26 mouse cellular contexts compared by ENCODE assay signal in the genomic region with DNA sequence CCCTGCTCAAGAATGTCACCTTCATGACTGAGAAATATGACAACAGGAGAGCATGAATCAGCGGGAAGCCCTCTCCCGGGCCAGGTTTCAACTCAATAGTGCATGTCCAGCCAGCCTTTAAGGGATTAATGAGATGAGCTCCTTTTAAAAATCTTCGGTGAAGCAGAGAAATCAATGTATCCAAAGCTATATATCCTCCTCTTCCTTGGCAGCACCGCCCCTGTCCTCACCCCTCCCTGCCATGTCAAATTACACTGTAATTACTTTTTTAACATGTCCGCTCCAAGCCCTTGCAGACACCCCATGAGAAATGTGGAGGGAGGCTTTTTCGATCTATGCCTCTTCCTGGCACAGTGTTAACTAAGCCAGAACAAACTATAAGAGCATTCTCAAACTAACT.
DNase-seq lines count a peak whose midpoint lies in the region; ATAC-seq lines count a peak whose summit lies in the region.
"Had no signal": no experiment of that assay in that cellular context is flagged by ENCODE, and none has a peak within 500 bp of the region (broad histone marks: within the 10 kb centered on the region; RNA-seq: fewer than 3 reads in every experiment).

No protein-coding gene starts in this region.

- WGBS in forebrain, embryonic 14.5 days, result 18% methylated on average over 6 of the region's 6 CpGs
- 43% methylated on average over 6 of the region's 6 CpGs for WGBS in forebrain, embryonic 10.5 days
- WGBS in kidney, embryonic 16.5 days, result 48% methylated on average over 6 of the region's 6 CpGs
- WGBS in neural tube, embryonic 12.5 days, result 30% methylated on average over 6 of the region's 6 CpGs
- 83% methylated on average over 6 of the region's 6 CpGs for WGBS in intestine, embryonic 15.5 days

- H3K9me3 ChIP-seq in forebrain, embryonic 14.5 days (replicated peaks; ENCODE audit: control insufficient read depth, low read length), result no peaks in the 10 kb centered on the region
- H3K9me3 ChIP-seq in forebrain, embryonic 10.5 days, result no peaks in the 10 kb centered on the region
- H3K9me3 ChIP-seq in kidney, embryonic 16.5 days (ENCODE audit: low read length), result no peaks in the 10 kb centered on the region
- no peaks in the 10 kb centered on the region for H3K9me3 ChIP-seq in neural tube, embryonic 12.5 days
- no peaks in the 10 kb centered on the region for H3K9me3 ChIP-seq in intestine, embryonic 15.5 days
- H3K9me3 ChIP-seq: embryonic facial prominence, embryonic 10.5 days; embryonic facial prominence, embryonic 15.5 days; forebrain, embryonic 13.5 days; hindbrain, embryonic 10.5 days; liver, embryonic 12.5 days had no signal

- no peaks in the 10 kb centered on the region for H3K27me3 ChIP-seq in forebrain, embryonic 14.5 days (replicated peaks; ENCODE audit: control insufficient read depth, insufficient read depth, low read length)
- H3K27me3 ChIP-seq in forebrain, embryonic 10.5 days (ENCODE audit: poor library complexity, severe bottlenecking), result no peaks in the 10 kb centered on the region
- H3K27me3 ChIP-seq in kidney, embryonic 16.5 days (ENCODE audit: insufficient read depth, low read length), result no peaks in the 10 kb centered on the region
- no peaks in the 10 kb centered on the region for H3K27me3 ChIP-seq in neural tube, embryonic 12.5 days (replicated peaks)
- H3K27me3 ChIP-seq in intestine, embryonic 15.5 days (replicated peaks), result no peaks in the 10 kb centered on the region
- H3K27me3 ChIP-seq: embryonic facial prominence, embryonic 15.5 days; forebrain, embryonic 13.5 days had no signal

- H3K36me3 ChIP-seq in forebrain, embryonic 14.5 days (ENCODE audit: control insufficient read depth, insufficient read depth, low read length), result no peaks in the 10 kb centered on the region
- H3K36me3 ChIP-seq in forebrain, embryonic 10.5 days (replicated peaks), result no peaks in the 10 kb centered on the region
- peaks cover 7% of the 10 kb centered on the region; the same call in 1 of the 2 replicates for H3K36me3 ChIP-seq in kidney, embryonic 16.5 days (ENCODE audit: insufficient read depth, low read length)
- H3K36me3 ChIP-seq in neural tube, embryonic 12.5 days, result no peaks in the 10 kb centered on the region
- no peaks in the 10 kb centered on the region for H3K36me3 ChIP-seq in intestine, embryonic 15.5 days
- H3K36me3 ChIP-seq: embryonic facial prominence, embryonic 10.5 days; hindbrain, embryonic 10.5 days; liver, embryonic 12.5 days had no signal

- no peak overlapping the region for H3K4me2 ChIP-seq in forebrain, embryonic 14.5 days (ENCODE audit: low read length)
- no peak overlapping the region for H3K4me2 ChIP-seq in kidney, embryonic 16.5 days (replicated peaks; ENCODE audit: low read depth, low read length)
- no peak overlapping the region for H3K4me2 ChIP-seq in neural tube, embryonic 12.5 days (replicated peaks)
- H3K4me2 ChIP-seq in intestine, embryonic 15.5 days (replicated peaks), result no peak overlapping the region
- H3K4me2 ChIP-seq: embryonic facial prominence, embryonic 15.5 days; forebrain, embryonic 13.5 days; liver, embryonic 12.5 days had no signal

- H3K9ac ChIP-seq in forebrain, embryonic 14.5 days (ENCODE audit: low read length), result no peak overlapping the region
- H3K9ac ChIP-seq in kidney, embryonic 16.5 days (replicated peaks; ENCODE audit: low read length), result no peak overlapping the region
- H3K9ac ChIP-seq in neural tube, embryonic 12.5 days, result no peak overlapping the region
- H3K9ac ChIP-seq in intestine, embryonic 15.5 days, result no peak overlapping the region
- H3K9ac ChIP-seq: embryonic facial prominence, embryonic 15.5 days; forebrain, embryonic 13.5 days; liver, embryonic 12.5 days; liver, postnatal 0 days had no signal

- H3K4me1 ChIP-seq in forebrain, embryonic 14.5 days (ENCODE audit: control insufficient read depth, insufficient read depth, low read length), result 0 out of 2 replicates have a peak, but pooled peaks cover 2% of the 10 kb centered on the region
- peaks cover 24% of the 10 kb centered on the region for H3K4me1 ChIP-seq in forebrain, embryonic 10.5 days
- no peaks in the 10 kb centered on the region for H3K4me1 ChIP-seq in kidney, embryonic 16.5 days (ENCODE audit: insufficient read depth, low read length)
- peaks cover 13% of the 10 kb centered on the region for H3K4me1 ChIP-seq in neural tube, embryonic 12.5 days
- no peaks in the 10 kb centered on the region for H3K4me1 ChIP-seq in intestine, embryonic 15.5 days (replicated peaks)

- no peak overlapping the region for H3K27ac ChIP-seq in forebrain, embryonic 14.5 days (ENCODE audit: low read depth, low read length)
- no peak overlapping the region for H3K27ac ChIP-seq in forebrain, embryonic 10.5 days
- no peak overlapping the region for H3K27ac ChIP-seq in kidney, embryonic 16.5 days (ENCODE audit: low read length)
- H3K27ac ChIP-seq in neural tube, embryonic 12.5 days, result no peak overlapping the region
- no peak overlapping the region for H3K27ac ChIP-seq in intestine, embryonic 15.5 days
- H3K27ac ChIP-seq: embryonic facial prominence, embryonic 10.5 days; embryonic facial prominence, embryonic 15.5 days; forebrain, embryonic 13.5 days; hindbrain, embryonic 10.5 days; liver, embryonic 12.5 days; stomach, postnatal 0 days had no signal

- no peak for DNase-seq in forebrain, embryonic 14.5 days (ENCODE audit: low spot score)
- DNase-seq in forebrain, embryonic 10.5 days (ENCODE audit: extremely low spot score, low spot score), result no peak
- DNase-seq in kidney, postnatal 4 days, result no peak
- DNase-seq in neural tube, embryonic 10.5 days (ENCODE audit: extremely low spot score, low spot score), result no peak
- DNase-seq in retina, postnatal 1 day, result peak; percentile 42
- DNase-seq: adrenal gland, postnatal 14 days; cerebellum, adult 11-12 months; gastrocnemius, postnatal 14 days; heart, postnatal 14 days; kidney, adult 11 months; kidney, postnatal 36 days; layer of hippocampus, postnatal 36 days; left cerebral cortex, postnatal 4 days; liver, postnatal 0 days; lung, postnatal 36 days; thymus, adult 18-20 months; thymus, postnatal 25 days had no signal

- peak; percentile 42; the same call in 1 of the 2 replicates for ATAC-seq in forebrain, embryonic 14.5 days
- ATAC-seq in kidney, embryonic 16.5 days (ENCODE audit: low FRiP score, low TSS enrichment), result peak; percentile 35; the same call in 1 of the 2 replicates
- peak; percentile 66; the same call in 1 of the 2 replicates for ATAC-seq in neural tube, embryonic 12.5 days (ENCODE audit: low FRiP score, low read depth)
- no peak for ATAC-seq in intestine, embryonic 15.5 days
- ATAC-seq: forebrain, embryonic 13.5 days; liver, embryonic 12.5 days; liver, postnatal 0 days had no signal

- H3K4me3 ChIP-seq in forebrain, embryonic 14.5 days (ENCODE audit: low read depth, low read length), result no peak overlapping the region
- no peak overlapping the region for H3K4me3 ChIP-seq in forebrain, embryonic 10.5 days
- H3K4me3 ChIP-seq in kidney, embryonic 16.5 days (ENCODE audit: low read length), result no peak overlapping the region
- H3K4me3 ChIP-seq in neural tube, embryonic 12.5 days, result no peak overlapping the region
- no peak overlapping the region for H3K4me3 ChIP-seq in intestine, embryonic 15.5 days (replicated peaks)
- H3K4me3 ChIP-seq: embryonic facial prominence, embryonic 10.5 days; embryonic facial prominence, embryonic 15.5 days; forebrain, embryonic 13.5 days; hindbrain, embryonic 10.5 days; liver, embryonic 12.5 days had no signal
